9 mouse cellular contexts compared by ENCODE assay signal in genomic region chr2:60800921-60801558, GRCm38 (mm10).
DNase-seq lines count a peak whose midpoint lies in the region; ATAC-seq and TF ChIP-seq lines count a peak whose summit lies in the region.
"Had no signal": no experiment of that assay in that cellular context is flagged by ENCODE, and none has a peak within 500 bp of the region (broad histone marks: within the 10 kb centered on the region; RNA-seq: fewer than 3 reads in every experiment).

No protein-coding gene starts in this region.

- WGBS in kidney, postnatal 0 days = 33% methylated on average over 15 of the region's 15 CpGs
- WGBS in forebrain, embryonic 11.5 days = 16% methylated on average over 15 of the region's 15 CpGs
- WGBS in limb, embryonic 13.5 days = 29% methylated on average over 15 of the region's 15 CpGs

- peak overlapping the region; percentile 20; the same call in 1 of the 2 replicates for H3K4me3 ChIP-seq in kidney, postnatal 0 days (replicated peaks; ENCODE audit: low read depth, low read length)
- H3K4me3 ChIP-seq in forebrain, embryonic 11.5 days (ENCODE audit: low read depth, low read length) = no peak overlapping the region
- H3K4me3 ChIP-seq in limb, embryonic 13.5 days = peak overlapping the region; percentile 3; the same call in 1 of the 2 replicates
- H3K4me3 ChIP-seq: myocyte had no signal

- ATAC-seq in kidney, postnatal 0 days (replicated peaks; ENCODE audit: low FRiP score, low read depth) = peak; percentile 83
- ATAC-seq in forebrain, embryonic 11.5 days (replicated peaks; ENCODE audit: low FRiP score) = no peak
- ATAC-seq in limb, embryonic 13.5 days (ENCODE audit: low FRiP score, low read depth) = no peak

- peaks cover 25% of the 10 kb centered on the region for H3K4me1 ChIP-seq in kidney, postnatal 0 days (replicated peaks; ENCODE audit: insufficient read depth, low read length)
- peaks cover 20% of the 10 kb centered on the region; the same call in 1 of the 2 replicates for H3K4me1 ChIP-seq in forebrain, embryonic 11.5 days (replicated peaks; ENCODE audit: control insufficient read depth, insufficient read depth, low read length)
- peaks cover 78% of the 10 kb centered on the region for H3K4me1 ChIP-seq in limb, embryonic 13.5 days

- H3K9me3 ChIP-seq in kidney, postnatal 0 days (replicated peaks; ENCODE audit: low read length) = no peaks in the 10 kb centered on the region
- H3K9me3 ChIP-seq in forebrain, embryonic 11.5 days (ENCODE audit: control insufficient read depth, low read length) = no peaks in the 10 kb centered on the region
- H3K9me3 ChIP-seq in limb, embryonic 13.5 days = no peaks in the 10 kb centered on the region

- DNase-seq in kidney, postnatal 0 days (ENCODE audit: low spot score) = peak; percentile 79
- no peak for DNase-seq in kidney, postnatal 10 days
- DNase-seq in forebrain, embryonic 11.5 days (ENCODE audit: low spot score) = no peak
- peak; percentile 30 for DNase-seq in skeletal muscle tissue, adult 2 months (ENCODE audit: low read depth, low spot score)
- DNase-seq in urinary bladder, adult 2 months (ENCODE audit: low spot score) = no peak
- no peak for DNase-seq in gastrocnemius, adult 8-10 months (ENCODE audit: low spot score in 2 of 2)
- no peak for DNase-seq in right cerebral cortex, adult 18-20 months

- H3K9ac ChIP-seq in kidney, postnatal 0 days (ENCODE audit: low read depth, low read length) = 0 out of 2 replicates have a peak overlapping the region, but pooled peaks have one; percentile 18
- H3K9ac ChIP-seq in forebrain, embryonic 11.5 days (ENCODE audit: low read length) = no peak overlapping the region
- H3K9ac ChIP-seq in limb, embryonic 13.5 days = no peak overlapping the region

- no peak for TF ChIP-seq CTCF in kidney, postnatal 0 days (IDR thresholded peaks at IDR 0.05; ENCODE audit: low read depth)

- peaks cover 8% of the 10 kb centered on the region; the same call in 1 of the 2 replicates for H3K36me3 ChIP-seq in kidney, postnatal 0 days (ENCODE audit: insufficient read depth, low read length)
- H3K36me3 ChIP-seq in forebrain, embryonic 11.5 days (ENCODE audit: control insufficient read depth, insufficient read depth, low read length) = no peaks in the 10 kb centered on the region
- peaks cover 15% of the 10 kb centered on the region for H3K36me3 ChIP-seq in limb, embryonic 13.5 days

- H3K4me2 ChIP-seq in kidney, postnatal 0 days (ENCODE audit: low read length) = peak overlapping the region; percentile 50
- H3K4me2 ChIP-seq in forebrain, embryonic 11.5 days (ENCODE audit: low read depth, low read length, severe bottlenecking) = peak overlapping the region; percentile 31; the same call in 1 of the 2 replicates
- peak overlapping the region; percentile 40 for H3K4me2 ChIP-seq in limb, embryonic 13.5 days (replicated peaks)

- no peaks in the 10 kb centered on the region for H3K27me3 ChIP-seq in kidney, postnatal 0 days (ENCODE audit: insufficient read depth, low read length)
- peaks cover 84% of the 10 kb centered on the region for H3K27me3 ChIP-seq in forebrain, embryonic 11.5 days (ENCODE audit: control insufficient read depth, insufficient read depth, low read length)
- H3K27me3 ChIP-seq in limb, embryonic 13.5 days = no peaks in the 10 kb centered on the region

- no peak overlapping the region for H3K27ac ChIP-seq in kidney, postnatal 0 days
- H3K27ac ChIP-seq in forebrain, embryonic 11.5 days (ENCODE audit: low read depth, low read length) = no peak overlapping the region
- no peak overlapping the region for H3K27ac ChIP-seq in limb, embryonic 13.5 days

Comparison
In these comparisons a context has a peak if more than half of its experiments do, and no peak if none do; other contexts are left out.
1. DNase-seq: peak in kidney, postnatal 0 days (single experiment) and skeletal muscle tissue, adult 2 months (single experiment); none in kidney, postnatal 10 days (single experiment), forebrain, embryonic 11.5 days (single experiment), urinary bladder, adult 2 months (single experiment), gastrocnemius, adult 8-10 months (0 of 2) and right cerebral cortex, adult 18-20 months (single experiment).
2. Peak in every context shown above with its lines, with median percentiles within 50 percentile points of each other: H3K4me2 ChIP-seq.